Mouse (Mus musculus): ENCODE measurements around the gene Snrpa1.
"Not testable (repeated sequence)": the region's sequence is repeated elsewhere in the genome, so short reads cannot be mapped to it uniquely, and the experiment has no call there.

The Snrpa1 gene

DNA sequence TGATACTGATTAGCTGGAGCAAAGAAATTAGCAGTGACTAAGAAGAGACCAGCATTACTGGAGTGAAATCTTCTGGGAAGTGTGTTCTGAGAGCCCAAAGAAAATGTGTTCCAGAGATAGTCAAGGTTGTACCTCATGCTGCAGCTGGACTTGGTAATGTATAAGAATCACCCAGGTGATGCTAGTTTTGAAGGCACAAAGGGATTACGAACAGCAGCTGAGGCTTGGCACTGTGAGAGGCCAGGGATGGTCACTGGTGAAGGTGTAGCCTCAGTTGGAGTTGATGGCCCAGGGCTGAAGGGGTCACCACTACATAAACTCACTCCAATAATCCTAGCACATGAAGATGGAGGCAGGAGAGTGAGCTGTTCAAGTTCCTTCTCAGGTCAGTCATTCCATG lies at the start of gene Snrpa1:
Gene Snrpa1 (plus strand): TSS at position 301 of the 400 bp plus-strand sequence.
- DNase-seq (ENCODE audit: low spot score) = no peak

DNA sequence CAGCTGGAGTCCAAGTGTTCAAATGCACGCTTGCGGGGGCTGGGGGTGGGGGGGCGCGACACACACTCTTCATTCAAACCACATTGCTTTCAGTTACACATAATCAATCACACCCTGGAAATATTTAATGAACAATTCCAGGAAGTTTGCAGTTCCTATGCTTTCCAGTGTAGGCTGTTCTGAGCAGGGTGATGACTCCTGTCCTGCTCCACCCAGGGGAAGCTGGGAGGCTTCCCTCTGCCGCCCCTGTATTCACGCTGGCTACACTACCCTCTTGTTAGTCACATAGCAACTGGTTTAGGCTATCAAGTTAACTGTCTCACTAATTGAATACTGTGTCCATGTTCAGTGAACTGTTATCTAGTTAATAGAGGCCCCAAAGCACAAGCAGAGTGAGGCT lies 48.3 kb upstream of the Snrpa1 start:
- no peak for DNase-seq (ENCODE audit: low spot score)

DNA sequence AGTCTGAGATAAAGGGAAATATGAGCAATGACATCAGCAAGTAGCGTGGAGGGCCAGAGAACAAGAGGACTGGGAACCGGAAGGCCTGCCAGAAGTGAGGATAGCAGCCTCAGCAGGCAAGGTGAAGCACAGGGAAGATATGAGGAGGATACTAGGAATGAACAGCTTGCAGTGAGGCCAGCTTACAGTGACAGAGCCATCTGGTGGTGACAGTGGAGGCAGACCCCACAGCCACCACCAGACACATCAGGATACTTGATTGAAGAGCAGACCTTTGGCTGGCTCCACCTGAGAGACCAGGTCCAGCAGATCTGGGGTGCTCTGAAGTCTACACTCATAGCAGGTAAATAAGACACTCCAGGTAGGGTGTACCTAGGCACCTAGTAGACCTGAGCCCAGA lies 31.1 kb upstream of the Snrpa1 start:
- DNase-seq (ENCODE audit: low spot score) = no peak

DNA sequence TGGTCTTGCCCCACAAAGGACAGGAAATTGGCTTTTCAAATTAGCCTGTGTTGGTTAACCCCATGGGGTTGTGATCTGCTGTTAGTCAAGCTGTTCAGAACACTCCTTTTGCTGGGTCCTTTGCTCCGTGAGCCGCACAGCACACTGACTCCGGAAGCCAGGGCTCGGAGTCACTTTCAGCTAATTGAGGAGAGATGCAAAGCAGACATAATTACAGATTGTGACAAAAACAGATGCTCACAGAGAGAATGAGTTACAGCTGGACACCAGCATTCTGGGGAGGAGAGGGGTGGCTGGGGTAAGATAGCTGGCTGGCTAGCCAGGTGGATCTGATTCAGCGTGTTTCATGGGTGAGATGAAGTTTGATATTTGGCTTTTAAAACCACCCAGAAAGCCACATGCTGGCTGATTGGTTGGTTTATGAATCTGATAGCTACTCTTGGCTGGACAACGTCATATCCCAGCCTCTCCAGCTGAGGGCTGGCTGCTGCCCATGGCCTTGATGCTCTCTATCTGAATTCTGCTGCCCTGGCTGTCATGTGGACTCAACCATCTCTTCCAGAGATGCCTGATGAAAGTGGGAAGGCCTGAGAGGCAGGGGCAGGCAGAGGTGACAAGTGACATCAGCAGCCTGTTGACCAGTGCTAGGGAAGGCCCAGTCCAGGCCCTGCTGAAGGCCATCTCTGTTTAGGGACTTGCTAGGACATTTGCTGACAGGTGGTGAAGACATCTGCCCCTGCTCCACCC lies 29.9 kb upstream of the Snrpa1 start:
- no peak for DNase-seq (ENCODE audit: low spot score)

DNA sequence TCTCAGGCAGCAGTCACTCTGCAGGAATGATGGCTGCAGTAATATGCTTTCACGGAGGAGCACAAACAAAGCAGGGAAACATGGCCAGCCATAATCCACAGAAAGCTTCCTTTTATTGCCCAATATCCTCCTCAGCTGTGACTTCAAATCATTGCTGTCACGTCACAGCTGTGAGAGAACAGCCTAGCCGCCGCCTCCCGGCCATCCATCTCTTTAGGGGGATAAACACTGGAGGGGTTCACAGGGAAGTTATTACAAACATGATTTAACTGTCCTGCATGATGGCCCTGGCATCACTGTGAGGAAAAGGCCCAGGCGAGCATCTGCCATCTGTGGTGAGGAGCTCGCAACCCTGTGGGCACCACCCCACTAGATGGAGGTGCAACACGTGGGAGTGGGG lies 22.0 kb upstream of the Snrpa1 start:
- no peak for DNase-seq (ENCODE audit: low spot score)

DNA sequence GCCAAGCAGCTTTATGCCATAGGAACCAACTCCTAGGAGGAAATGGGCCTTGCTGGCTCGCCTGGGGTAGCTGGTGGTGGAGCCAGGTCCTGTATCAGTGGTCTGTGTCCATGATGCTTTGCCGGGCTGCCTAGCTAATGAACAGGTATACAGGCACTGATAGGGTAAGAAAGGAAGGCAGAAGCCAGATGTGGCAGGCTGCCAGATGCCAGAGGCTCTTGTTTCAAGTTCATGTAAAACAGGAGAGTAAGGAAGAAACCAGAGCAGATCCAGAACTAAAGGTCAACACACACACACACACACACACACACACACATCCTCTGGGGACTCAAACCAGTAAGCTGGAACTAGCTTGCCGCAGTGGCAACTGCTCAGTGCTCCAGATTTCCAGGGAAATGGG lies 20.5 kb upstream of the Snrpa1 start:
- DNase-seq (ENCODE audit: low spot score) = no peak

DNA sequence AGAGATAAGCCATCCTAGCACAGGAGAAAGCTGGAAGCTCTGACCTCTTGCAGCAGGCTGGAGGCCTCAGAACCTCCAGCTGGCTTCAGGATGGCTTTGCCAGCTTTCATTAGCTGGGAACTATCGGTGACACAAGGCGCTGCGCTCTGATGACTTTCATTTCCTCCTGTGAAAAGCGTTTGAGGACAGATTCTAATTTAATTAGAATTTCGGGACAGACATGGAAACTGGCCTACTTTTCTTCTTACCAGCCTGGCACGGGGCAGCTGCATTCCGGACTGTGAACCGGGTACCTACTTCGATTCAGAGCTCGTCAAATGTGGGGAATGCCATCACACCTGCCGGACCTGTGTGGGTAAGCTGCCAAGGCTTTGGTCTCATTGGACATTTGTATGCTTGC lies 20.1 kb upstream of the Snrpa1 start:
- DNase-seq (ENCODE audit: low spot score) = no peak

DNA sequence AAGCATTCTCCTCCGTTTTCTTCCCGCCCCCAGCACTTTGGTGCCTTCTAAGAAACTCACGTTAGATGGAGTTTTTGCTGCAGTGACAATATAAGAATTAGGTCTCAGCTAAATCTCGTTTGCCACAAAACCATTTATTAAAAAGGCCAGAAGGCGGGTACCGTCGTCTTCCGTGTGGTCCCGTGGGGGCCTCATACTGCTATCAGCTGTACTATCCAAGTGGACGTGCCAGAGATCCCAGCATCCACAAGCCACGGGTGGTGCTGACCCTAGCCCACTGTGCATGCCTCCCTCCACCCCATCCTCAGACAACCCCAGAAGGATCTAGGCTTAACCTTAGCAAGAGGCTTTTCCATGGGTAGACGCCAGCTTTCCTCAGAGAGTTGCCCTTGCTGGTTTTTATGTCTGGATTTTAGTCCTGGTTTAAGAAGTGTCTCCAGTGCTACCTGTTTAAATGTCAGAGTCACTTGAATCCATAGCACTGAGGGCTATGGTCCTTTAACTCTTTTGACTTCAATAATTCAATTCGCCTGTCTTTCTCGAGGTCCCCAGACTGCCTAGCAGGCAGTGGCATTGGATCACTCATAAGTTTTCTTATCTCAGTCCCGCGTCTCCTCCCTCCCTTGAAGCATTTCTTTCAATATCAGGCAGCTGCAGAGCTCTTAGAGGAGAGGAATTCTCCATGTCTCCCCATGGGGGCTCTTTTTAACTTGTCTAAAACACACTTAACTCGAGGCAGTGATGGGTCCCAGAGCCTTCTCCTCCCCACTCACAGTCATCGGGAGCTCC lies 18.6 kb upstream of the Snrpa1 start:
- DNase-seq (ENCODE audit: low spot score) = no peak

DNA sequence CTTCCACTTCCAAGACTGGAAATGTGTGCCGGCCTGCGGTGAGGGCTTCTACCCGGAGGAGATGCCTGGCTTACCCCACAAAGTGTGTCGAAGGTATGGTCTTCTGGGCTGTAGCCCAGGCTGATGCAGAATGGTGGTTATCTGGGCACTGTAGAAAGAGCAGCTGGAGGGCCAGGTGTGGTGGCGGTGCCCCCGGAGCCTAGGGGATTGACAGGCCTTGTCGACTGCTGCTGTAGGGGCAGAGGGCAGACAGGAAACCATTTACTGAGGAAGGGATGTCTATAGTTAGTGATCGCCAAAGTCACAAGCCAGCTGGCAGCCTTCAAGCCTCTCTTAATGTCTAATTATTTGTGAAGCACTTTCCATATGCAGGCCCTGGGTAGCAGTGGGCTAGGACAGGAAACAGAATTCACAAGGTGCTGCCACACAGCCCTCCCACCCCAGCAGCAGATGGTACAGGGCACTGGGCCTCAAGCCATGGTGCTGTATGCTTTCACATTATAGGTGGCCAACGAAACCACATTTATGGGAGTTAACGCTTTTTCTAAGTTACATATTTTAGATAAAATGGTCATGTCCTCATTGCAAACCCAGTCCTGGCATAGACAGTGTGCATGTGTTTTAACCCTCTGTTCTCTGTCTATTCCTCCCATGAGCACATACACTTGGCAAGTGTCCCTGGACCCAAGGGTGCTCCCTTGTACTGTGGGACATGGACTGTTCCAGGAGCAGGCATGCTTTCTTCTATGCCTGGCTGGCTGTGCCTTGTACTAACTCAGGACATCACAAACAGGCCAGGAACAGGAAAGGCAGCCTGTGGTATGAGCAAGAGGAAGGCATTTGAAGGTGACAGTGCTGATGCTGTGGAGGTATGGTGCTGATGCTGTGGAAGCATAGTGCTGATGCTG lies 15.0 kb upstream of the Snrpa1 start, which contains the start of gene Gm45213:
Gene Gm45213 (plus strand): TSS at position 51 of the 908 bp plus-strand sequence.
- DNase-seq (ENCODE audit: low spot score) = no peak

DNA sequence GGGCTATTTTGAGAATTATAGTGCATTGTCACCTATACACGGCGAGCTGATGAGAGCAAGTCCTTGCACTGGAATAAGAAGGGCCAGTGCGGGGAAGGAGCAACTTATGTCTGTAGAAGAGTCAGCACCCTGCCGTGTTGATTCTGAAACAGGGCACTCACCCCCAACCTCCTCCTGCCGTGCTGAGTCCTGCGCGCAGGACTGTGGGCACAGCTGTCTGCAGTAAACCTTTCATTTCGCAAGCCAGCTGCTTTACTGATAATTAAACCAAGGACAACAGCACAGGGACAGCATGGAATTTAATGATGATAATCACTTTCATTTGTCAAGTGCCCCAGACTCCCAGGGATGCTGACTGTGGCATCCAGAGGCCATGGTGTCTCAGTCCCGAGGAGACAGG lies 14.2 kb upstream of the Snrpa1 start:
- DNase-seq (ENCODE audit: low spot score) = no peak

DNA sequence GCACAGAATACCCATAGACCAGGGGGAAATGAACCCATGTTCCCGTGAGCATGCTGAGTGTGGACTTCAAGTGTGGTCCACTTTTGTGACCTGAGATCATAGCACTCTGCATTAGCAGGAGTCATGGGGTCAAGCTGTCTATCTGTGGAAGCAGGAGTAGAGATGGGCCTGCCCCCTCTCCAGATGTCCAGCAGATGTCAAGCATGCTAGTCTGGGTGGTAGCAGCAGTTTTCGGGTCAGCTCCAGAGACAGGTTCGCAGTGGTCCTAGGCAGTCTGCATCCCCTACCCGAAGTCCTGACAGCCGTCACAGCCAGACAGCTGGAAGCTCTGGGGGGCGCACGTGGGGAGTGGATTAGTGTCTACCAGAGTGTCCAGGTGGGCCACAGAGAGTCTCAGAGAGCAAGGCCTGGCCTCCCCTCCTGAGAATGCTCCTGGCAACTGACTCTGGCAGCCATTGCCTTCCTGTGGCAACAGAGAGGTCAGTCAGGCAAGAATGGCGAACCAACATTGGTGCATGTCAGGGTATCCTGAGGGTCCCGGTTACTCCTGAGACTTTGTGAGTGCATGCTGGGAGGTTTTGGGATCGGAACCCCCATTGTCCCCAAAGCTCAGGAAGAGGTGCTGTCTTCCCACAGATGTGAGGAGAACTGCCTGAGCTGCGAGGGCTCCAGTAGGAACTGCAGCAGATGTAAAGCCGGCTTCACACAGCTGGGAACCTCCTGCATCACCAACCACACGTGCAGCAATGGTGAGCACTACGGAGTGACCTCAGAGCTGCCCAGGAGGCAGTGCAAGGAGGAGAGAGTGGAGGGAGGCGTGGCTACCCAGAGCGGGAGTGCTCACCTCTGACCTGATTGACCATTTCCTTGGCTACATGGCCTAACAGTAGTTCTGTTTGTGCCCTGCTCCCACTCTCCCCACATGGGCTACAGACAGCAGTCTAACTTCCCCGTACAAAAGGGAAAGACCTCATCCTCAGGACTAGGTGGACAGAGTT lies 11.6 kb upstream of the Snrpa1 start:
- peak; percentile 7 for DNase-seq (ENCODE audit: low spot score)

DNA sequence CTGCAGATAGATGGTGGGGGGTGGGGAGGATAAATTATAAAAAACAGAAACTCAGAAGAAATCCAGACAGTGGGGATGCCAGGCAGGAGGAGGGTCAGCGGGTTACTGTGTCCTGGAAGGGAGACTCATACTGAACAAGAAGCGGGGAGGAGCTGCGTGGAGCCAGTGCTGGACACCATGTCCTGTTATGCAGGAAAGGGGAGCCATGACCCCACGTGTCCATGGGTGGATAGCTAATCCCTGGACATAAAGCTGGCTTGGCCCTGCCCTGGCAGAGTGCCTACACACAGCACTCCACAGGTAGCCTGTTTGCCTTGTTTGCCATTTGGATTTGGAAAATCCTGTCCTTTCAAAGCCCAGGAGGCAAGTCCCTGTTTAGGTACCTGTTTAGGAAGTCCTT lies 10.8 kb upstream of the Snrpa1 start:
- no peak for DNase-seq (ENCODE audit: low spot score)

DNA sequence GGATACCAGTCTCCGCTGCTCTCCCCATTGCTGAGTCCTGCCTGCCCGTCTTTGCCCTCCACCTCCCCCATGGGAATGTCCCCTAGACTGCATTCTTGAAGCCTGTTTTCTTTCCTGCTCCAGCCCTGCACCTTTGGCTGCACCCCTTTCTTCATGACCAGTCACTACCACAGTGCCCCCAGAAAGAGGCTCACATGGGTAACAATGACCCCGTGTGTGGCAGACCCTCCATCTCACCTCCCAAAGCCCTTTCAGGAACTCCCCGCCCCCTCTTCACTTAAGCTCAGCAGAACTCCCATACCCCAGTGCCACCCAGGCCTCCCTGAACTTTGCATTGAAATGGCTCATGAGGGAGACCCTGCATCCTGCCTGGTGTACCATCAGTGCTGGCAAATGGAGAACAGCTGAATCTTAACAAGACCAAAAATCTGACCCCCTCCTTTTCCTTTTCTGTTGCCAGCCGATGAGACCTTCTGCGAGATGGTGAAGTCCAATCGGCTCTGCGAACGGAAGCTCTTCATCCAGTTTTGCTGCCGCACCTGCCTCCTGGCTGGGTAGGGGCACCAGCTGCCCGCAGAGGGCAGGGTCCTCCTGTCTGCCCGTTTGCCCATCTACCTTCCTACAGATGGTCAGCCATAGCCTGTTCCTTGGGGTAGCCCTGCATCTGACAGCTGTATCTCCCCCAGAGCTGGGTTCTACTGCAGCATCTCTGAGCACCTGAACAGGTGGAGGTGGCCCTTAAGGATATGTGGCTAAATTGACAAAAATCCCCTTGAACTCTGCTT lies 10.2 kb upstream of the Snrpa1 start:
- DNase-seq (ENCODE audit: low spot score) = no peak

DNA sequence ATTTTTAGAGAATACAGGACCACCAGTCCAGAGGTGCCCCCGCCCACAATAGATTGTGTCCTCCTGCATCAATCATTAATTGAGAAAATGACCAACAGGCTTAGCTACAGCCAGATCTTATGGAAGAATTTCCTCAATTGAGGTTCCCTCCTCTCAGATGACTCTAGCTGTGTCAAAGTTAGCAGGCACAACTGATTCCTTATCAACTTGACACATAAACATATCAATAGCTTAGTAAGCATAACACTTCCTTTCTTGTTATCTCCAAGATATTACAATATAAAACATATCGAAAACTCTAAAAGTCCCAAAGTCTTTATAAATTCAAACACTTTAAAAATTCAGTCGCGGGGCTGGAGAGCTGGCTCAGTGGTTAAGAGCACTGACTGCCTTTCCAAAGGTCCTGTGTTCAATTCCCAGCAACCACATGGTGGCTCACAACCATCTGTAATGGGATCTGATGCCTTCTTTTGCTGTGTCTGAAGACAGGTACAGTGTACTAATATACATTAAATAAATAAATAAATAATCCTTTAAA lies 4.8 kb upstream of the Snrpa1 start:
- no peak for DNase-seq (ENCODE audit: low spot score)

DNA sequence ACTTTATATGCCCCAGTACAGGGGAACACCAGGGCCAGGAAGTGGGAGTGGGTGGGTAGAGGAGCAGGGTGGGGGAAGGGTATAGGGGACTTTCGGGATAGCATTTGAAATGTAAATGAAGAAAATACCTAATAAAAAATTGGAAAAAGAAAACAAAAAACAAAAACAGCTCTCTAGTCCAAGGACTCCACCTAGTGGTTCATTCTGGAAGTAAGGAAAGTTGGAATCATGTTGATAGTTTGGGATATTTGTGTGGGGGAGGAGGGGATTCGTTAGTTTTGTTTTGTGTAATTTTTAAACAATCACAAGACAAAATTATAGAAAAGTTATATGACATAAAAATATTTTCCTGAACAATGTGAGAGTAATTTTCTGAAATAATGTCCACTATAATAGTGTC lies 3.4 kb upstream of the Snrpa1 start:
- not testable (repeated sequence) for DNase-seq (ENCODE audit: low spot score)

DNA sequence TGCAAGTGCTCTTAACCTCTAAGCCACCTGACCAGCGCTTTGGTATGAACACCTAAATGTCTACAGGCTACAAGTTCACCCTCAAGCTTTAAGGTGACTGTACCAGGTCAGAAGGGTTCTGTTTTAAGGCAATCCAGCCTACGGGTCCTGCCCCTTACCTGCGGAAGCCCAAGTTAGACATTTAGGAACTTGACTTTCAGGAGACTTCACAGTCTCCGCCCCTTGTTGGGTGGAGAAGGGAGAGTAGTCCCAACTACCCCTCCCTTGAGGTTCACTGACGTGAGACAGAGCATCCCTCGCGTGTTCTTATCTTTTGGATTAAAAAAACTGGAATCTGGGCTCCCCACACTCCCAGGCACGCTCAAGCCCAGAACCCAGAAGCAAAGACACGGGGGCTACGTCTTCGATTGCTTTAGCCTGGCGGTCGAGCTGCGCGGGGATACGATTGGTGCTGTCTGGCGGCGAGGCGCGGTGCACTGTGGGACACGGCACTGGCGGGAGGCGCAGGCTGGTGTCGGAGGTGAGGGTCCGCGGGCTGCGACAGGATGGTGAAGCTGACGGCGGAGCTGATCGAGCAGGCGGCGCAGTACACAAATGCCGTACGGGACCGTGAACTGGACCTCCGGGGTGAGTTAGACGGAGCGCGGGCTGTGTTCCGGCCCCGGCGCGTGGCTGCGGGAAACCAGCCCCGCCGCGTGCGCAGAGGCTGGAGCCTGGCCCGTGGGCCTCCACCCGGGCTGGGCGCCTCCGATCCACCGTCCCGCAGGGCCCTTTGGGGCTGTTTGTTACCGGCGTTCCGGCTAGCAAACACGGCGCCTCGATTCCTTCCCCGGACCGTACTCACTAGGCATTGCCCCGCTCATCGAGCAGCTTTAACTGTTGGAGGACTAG lies 1.5 kb downstream of the Snrpa1 start:
- peak; percentile 90 for DNase-seq (ENCODE audit: low spot score)

DNA sequence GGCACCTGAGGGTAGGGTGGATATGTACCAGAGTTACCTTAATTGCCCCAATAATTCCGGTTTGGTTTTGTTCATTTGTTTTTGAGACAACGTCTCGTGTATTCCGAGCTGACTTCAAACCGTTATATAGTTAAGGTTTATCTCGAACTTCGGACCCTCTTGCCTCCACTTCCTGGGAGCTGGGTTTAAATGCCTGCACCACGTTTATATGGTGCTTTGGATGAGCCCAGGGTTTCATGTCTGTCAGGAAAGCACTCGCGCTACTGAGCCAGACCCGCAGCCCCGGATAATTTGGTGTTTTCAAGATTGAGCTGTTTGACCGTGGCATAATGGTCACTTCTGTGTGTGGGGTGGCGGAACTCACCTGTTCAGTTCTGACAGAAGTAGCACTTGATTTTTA lies 2.3 kb downstream of the Snrpa1 start:
- DNase-seq (ENCODE audit: low spot score) = peak; percentile 14

DNA sequence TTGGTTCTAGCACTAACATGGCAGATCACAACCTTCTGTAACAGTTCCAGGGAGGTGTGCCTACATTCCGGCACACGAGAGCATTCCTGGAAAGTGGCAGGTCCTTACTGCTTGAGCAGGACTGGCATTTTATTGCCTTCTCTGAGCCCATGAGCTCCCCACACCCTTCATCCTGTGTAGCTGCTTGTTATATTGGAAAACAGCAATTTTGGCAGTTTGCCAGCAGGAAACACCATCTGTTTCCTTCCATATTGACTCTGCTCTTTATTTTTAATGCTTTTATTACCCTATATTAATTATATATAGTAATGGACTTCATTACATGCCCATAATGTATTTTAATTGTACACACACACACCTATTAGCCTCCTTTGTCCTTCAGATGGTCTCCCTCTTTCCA lies 17.6 kb downstream of the Snrpa1 start:
- no peak for DNase-seq (ENCODE audit: low spot score)
